Mouse (Mus musculus): ENCODE data around the gene Vmn2r83. TPM values are rescaled to one million over a fixed set of nuclear protein-coding genes. Genes with fewer than 3 reads are reported as not detected.

The Vmn2r83 gene
- polyA plus RNA-seq, 1 experiment from 2014 or later = not detected

DNA sequence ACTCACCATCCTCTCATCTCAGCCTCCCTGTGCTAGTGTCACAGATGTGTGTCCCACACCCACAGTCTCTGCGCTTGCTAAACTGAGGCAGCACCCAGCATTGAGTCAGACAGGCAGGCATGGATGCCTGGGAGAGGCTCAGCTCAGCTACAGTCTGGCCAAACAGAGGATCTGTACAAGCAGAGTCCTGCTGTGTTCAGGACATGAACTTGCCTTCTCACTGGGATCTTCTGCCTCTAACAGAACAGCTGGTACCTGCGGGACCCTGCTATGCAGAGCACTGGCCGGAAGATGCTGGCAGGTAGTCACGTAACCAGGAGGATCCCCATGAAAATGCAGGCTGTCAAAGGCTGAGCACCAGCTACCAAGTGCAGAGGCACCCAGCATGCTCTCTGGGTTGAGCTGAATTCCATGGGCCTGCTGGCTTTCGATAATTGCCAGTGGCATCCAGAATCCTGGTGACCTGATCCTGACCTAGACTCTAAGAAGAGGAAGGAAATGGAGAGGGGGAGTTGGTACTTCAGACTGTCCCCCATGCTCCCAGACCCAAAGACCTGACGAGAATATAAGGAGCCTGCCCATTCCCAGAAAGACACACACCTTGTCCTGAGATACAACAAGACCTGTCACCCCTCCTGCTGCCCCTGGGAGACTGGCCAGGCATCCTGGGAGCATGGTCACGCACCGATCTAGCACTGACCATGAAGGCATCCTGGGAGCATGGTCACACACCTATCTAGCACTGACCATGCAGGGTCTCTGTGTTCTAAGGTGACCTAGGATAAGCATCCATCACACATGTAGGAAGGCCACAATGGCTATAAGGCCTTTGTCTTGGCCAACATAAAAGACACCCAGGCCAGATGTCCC, 57.2 kb downstream of the Vmn2r83 start:
- ATAC-seq (ENCODE audit: insufficient read depth) (no peak), DNase-seq (no peak)
- Histone ChIP-seq H3K9ac (no peak overlapping the region), H3K27me3 (ENCODE audit: insufficient read depth, low read length) (no peaks in the 10 kb centered on the region), H3K27ac (ENCODE audit: low read depth) (no peak overlapping the region), H3K4me1 (ENCODE audit: insufficient read depth) (no peaks in the 10 kb centered on the region), H3K4me2 (no peak overlapping the region), H3K9me3 (ENCODE audit: low read depth, low read length) (no peaks in the 10 kb centered on the region), H3K36me3 (ENCODE audit: insufficient read depth) (peaks cover 15% of the 10 kb centered on the region; the same call in 1 of the 2 replicates), H3K4me3 (ENCODE audit: low read depth, low read length) (no peak overlapping the region)
- TF ChIP-seq CTCF (IDR thresholded peaks at IDR 0.05; ENCODE audit: low read depth) = no peak
- WGBS = 89% methylated on average over 8 of the region's 8 CpGs

DNA sequence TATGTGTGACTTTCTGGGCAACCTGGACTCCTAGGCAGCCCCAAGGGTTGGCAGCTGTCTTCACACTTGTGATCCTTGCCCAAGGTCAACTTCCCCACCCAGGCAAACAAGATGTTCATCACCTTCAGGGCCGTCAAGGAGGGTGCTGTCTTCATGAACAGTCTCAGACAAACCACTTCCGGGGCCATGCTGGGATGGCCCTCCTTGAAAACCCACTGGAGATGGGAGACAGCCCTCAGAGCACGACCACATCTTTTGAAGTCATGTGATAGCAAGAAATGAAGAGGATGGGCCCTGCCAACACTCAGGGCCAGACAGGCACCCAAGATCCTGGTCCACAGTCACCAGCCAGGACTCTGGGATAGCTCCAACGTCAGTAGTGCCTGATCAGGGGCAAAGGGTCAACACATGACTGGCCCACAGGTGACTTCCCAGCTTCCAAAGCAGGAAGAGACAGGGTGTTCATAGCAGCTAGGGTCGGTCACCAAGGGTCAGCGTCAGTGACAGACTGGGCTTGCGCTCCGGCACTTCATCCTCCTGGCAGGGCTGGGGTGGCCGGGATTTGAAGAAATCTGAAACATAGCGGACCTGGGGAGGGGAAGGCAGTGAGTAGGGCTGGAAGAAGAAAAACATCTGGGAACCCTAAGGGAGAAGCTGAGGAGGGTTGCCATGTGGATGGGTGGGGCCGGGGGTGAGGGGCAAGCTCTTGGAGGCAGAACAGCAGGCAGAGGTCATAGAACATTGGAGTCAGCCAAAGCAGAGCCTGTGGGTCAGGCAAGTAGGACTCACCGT, 58.3 kb downstream of the Vmn2r83 start:
- ATAC-seq (ENCODE audit: insufficient read depth) (no peak), DNase-seq (no peak)
- Histone ChIP-seq H3K27me3 (ENCODE audit: insufficient read depth, low read length) (no peaks in the 10 kb centered on the region), H3K4me1 (ENCODE audit: insufficient read depth) (no peaks in the 10 kb centered on the region), H3K4me2 (no peak overlapping the region), H3K4me3 (ENCODE audit: low read depth, low read length) (no peak overlapping the region), H3K36me3 (ENCODE audit: insufficient read depth) (peaks cover 15% of the 10 kb centered on the region; the same call in 1 of the 2 replicates), H3K9ac (no peak overlapping the region), H3K9me3 (ENCODE audit: low read depth, low read length) (no peaks in the 10 kb centered on the region), H3K27ac (ENCODE audit: low read depth) (no peak overlapping the region)
- WGBS = 79% methylated on average over 12 of the region's 12 CpGs
- no peak for TF ChIP-seq CTCF (IDR thresholded peaks at IDR 0.05; ENCODE audit: low read depth)

DNA sequence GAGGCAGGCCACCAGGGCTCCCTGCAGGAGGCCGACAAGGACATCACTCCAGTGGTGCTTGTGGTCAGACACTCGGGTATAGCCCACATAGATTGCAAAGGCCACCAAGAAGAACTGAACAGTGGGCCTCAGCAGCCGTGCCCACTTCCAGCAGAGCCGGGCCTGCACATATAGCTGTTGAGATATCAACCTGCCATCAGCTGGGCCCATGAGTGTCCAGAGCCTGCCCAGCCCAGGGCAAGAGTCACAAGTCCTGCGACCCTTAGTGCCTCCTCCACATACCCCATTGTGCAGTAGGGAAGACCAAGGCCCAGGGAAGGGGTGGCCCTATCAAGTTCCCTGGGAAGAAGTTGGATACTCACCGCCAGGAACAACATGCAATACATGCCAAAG, 58.9 kb downstream of the Vmn2r83 start:
- H3K9ac ChIP-seq = no peak overlapping the region
- H3K4me2 ChIP-seq = no peak overlapping the region
- peaks cover 15% of the 10 kb centered on the region; the same call in 1 of the 2 replicates for H3K36me3 ChIP-seq (ENCODE audit: insufficient read depth)
- no peak for TF ChIP-seq CTCF (IDR thresholded peaks at IDR 0.05; ENCODE audit: low read depth)
- H3K27ac ChIP-seq (ENCODE audit: low read depth) = no peak overlapping the region
- 84% methylated on average over 6 of the region's 6 CpGs for WGBS
- ATAC-seq (ENCODE audit: insufficient read depth) = no peak; the same call in 1 of the 2 replicates
- DNase-seq = no peak
- H3K27me3 ChIP-seq (ENCODE audit: insufficient read depth, low read length) = no peaks in the 10 kb centered on the region
- no peaks in the 10 kb centered on the region for H3K9me3 ChIP-seq (ENCODE audit: low read depth, low read length)
- H3K4me3 ChIP-seq (ENCODE audit: low read depth, low read length) = no peak overlapping the region
- H3K4me1 ChIP-seq (ENCODE audit: insufficient read depth) = no peaks in the 10 kb centered on the region

DNA sequence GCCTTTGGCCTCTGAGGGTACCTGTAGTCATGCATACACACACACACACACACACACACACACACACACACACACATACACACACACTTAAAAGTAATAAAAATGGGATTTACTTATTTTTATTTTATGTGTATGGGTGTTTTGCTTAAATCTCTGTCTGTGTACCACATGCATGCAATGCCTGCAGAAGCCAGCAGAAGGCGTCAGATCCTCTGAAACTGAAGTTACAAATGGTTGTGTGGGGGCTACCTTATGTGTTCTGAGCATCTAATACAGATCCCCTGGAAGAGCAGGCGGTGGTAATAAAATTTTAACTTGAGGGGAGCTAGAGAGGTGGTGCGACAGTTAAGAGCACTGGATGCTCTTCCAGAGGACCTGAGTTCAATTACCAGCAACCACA, 59.5 kb downstream of the Vmn2r83 start:
- Histone ChIP-seq H3K9ac (no peak overlapping the region), H3K4me3 (ENCODE audit: low read depth, low read length) (no peak overlapping the region), H3K27me3 (ENCODE audit: insufficient read depth, low read length) (no peaks in the 10 kb centered on the region), H3K9me3 (ENCODE audit: low read depth, low read length) (no peaks in the 10 kb centered on the region), H3K4me1 (ENCODE audit: insufficient read depth) (no peaks in the 10 kb centered on the region), H3K4me2 (no peak overlapping the region), H3K36me3 (ENCODE audit: insufficient read depth) (peaks cover 15% of the 10 kb centered on the region; the same call in 1 of the 2 replicates), H3K27ac (ENCODE audit: low read depth) (no peak overlapping the region)
- DNase-seq (no peak), ATAC-seq (ENCODE audit: insufficient read depth) (no peak)
- 81% methylated on average over 3 of the region's 3 CpGs for WGBS
- TF ChIP-seq CTCF (IDR thresholded peaks at IDR 0.05; ENCODE audit: low read depth) = 0 out of 2 replicates have a peak, but pooled peaks have one; percentile 17

DNA sequence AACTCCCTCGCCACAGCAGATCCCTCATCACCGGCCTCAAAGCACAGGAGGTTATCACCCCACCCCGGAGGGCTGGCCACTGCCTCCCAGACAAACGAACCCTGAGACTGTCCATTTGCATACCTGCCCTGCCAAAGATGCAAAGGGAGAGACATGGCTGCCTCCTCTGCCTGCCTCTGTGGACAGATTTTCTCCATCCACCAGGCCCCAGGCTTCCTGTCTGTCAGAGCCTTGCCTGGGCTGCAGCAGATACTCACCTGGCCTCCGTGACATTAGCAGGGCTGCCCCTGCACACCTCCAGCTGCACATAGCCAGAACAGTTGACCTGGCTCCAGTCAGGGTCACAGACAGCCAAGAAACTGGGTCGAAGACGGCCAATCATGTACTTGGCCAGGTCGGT, 61.7 kb downstream of the Vmn2r83 start:
- no peak for ATAC-seq (ENCODE audit: insufficient read depth)
- Histone ChIP-seq H3K4me3 (ENCODE audit: low read depth, low read length) (no peak overlapping the region), H3K4me1 (ENCODE audit: insufficient read depth) (no peaks in the 10 kb centered on the region), H3K9me3 (ENCODE audit: low read depth, low read length) (no peaks in the 10 kb centered on the region), H3K9ac (no peak overlapping the region), H3K27ac (ENCODE audit: low read depth) (no peak overlapping the region), H3K4me2 (no peak overlapping the region), H3K36me3 (ENCODE audit: insufficient read depth) (peaks cover 15% of the 10 kb centered on the region; the same call in 1 of the 2 replicates), H3K27me3 (ENCODE audit: insufficient read depth, low read length) (no peaks in the 10 kb centered on the region)
- DNase-seq = no peak
- 76% methylated on average over 8 of the region's 8 CpGs for WGBS
- TF ChIP-seq CTCF (IDR thresholded peaks at IDR 0.05; ENCODE audit: low read depth) = no peak

DNA sequence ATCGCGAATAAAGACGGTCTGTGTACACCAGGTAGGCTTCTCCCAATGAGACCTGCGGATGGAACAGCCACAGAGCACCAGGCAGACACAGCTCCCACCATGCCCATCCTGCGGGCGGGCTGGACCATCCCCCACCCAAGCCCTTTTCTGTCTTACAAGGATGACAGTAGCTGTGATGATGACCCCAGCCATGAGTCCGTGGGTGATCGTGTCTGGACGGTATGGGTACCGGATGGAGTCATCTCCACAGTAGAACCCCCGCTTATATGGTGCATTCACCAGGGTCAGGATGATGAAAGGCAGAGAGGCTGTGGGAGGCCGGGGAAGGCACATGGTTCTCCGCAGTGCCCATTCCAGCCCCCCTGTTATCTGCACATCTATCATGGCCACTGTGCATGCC, 62.2 kb downstream of the Vmn2r83 start:
- DNase-seq (no peak), ATAC-seq (ENCODE audit: insufficient read depth) (no peak)
- Histone ChIP-seq H3K9ac (no peak overlapping the region), H3K4me2 (no peak overlapping the region), H3K27ac (ENCODE audit: low read depth) (no peak overlapping the region), H3K36me3 (ENCODE audit: insufficient read depth) (peaks cover 15% of the 10 kb centered on the region; the same call in 1 of the 2 replicates), H3K27me3 (ENCODE audit: insufficient read depth, low read length) (no peaks in the 10 kb centered on the region), H3K4me1 (ENCODE audit: insufficient read depth) (no peaks in the 10 kb centered on the region), H3K4me3 (ENCODE audit: low read depth, low read length) (no peak overlapping the region), H3K9me3 (ENCODE audit: low read depth, low read length) (no peaks in the 10 kb centered on the region)
- 92% methylated on average over 13 of the region's 13 CpGs for WGBS
- no peak for TF ChIP-seq CTCF (IDR thresholded peaks at IDR 0.05; ENCODE audit: low read depth)

DNA sequence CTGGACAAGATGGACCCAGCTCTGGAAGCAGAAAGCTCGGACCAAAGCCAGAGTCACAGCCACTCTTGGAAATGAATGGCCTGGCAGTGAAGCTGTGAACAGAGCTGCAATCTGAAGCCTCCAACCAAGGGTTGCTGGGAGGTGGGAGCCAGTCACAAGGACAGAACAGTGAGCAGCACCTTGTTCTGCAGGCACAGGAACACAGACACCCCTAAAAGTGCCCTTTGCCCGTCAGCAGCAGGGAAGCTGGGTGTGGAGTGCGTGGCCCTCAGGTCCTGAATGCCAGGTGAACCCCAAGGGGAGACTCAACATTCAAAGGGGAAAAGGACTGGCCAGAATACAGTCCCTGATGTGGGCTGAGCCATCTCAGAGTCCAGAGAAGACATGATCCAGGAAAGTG, 63.1 kb downstream of the Vmn2r83 start:
- no peak for TF ChIP-seq CTCF (IDR thresholded peaks at IDR 0.05; ENCODE audit: low read depth)

More for the DNA sequence above, 63.1 kb downstream of the Vmn2r83 start:
- Histone ChIP-seq H3K36me3 (ENCODE audit: insufficient read depth) (peaks cover 12% of the 10 kb centered on the region; the same call in 1 of the 2 replicates), H3K4me1 (ENCODE audit: insufficient read depth) (no peaks in the 10 kb centered on the region), H3K27ac (ENCODE audit: low read depth) (no peak overlapping the region), H3K9me3 (ENCODE audit: low read depth, low read length) (no peaks in the 10 kb centered on the region), H3K4me3 (ENCODE audit: low read depth, low read length) (no peak overlapping the region), H3K27me3 (ENCODE audit: insufficient read depth, low read length) (no peaks in the 10 kb centered on the region), H3K9ac (no peak overlapping the region), H3K4me2 (no peak overlapping the region)
- no peak for ATAC-seq (ENCODE audit: insufficient read depth)
- no peak for DNase-seq
- WGBS = 83% methylated on average over 3 of the region's 3 CpGs

Measured in lung, embryonic 14.5 days (tissue).